Mouse (Mus musculus) embryonic facial prominence, embryonic 11.5 days (tissue): Measurements from ENCODE around the gene Fbxo36. TPM values are rescaled to one million over a fixed set of nuclear protein-coding genes. Genes with fewer than 3 reads are reported as not detected.

Experiments used
- ATAC-seq: fragments of 200-750 bp; cut with Nextera tagmentation; replicated peaks from 2 replicates; pipeline ENCODE4 v1.8.0; 2017; ENCODE audit warnings: low read depth; ENCODE audit not compliant: insufficient number of reproducible peaks, low FRiP score, low TSS enrichment
- DNase-seq: peaks from one replicate; pipeline ENCODE4 v3.0.0-alpha.2; 2015; ENCODE audit warnings: low spot score
- H3K27ac ChIP-seq: fragments of 300-500 bp; sonication (generic); replicated peaks from 2 replicates; pipeline ENCODE4 v1.5.1; 2014; ENCODE audit warnings: mild to moderate bottlenecking, low read depth, low read length, control low read depth
- H3K27me3 ChIP-seq: fragments of 300-500 bp; sonication (generic); 2 replicates; pipeline ENCODE4 v1.6.1; 2014; ENCODE audit warnings: mild to moderate bottlenecking, low read length, moderate library complexity, mixed read lengths; ENCODE audit not compliant: control insufficient read depth, insufficient read depth
- H3K36me3 ChIP-seq: fragments of 300-500 bp; sonication (generic); replicated peaks from 2 replicates; pipeline ENCODE4 v1.6.1; 2014; ENCODE audit warnings: low read depth, mild to moderate bottlenecking, low read length, moderate library complexity, mixed read lengths; ENCODE audit not compliant: control insufficient read depth, insufficient read depth
- H3K4me1 ChIP-seq: fragments of 300-500 bp; sonication (generic); 2 replicates; pipeline ENCODE4 v1.6.1; 2014; ENCODE audit warnings: low read length, mixed read lengths; ENCODE audit not compliant: control insufficient read depth, insufficient read depth
- H3K4me2 ChIP-seq: fragments of 300-500 bp; sonication (generic); 2 replicates; pipeline ENCODE4 v1.6.1; 2014; ENCODE audit warnings: low read depth, mild to moderate bottlenecking, control low read depth, low read length, moderate library complexity
- H3K4me3 ChIP-seq: fragments of 300-500 bp; sonication (generic); 2 replicates; pipeline ENCODE4 v1.5.1; 2014; ENCODE audit warnings: low read depth, low read length, control low read depth
- H3K9ac ChIP-seq: fragments of 300-500 bp; sonication (generic); replicated peaks from 2 replicates; pipeline ENCODE4 v1.6.1; 2014; ENCODE audit warnings: mild to moderate bottlenecking, control low read depth, low read length
- H3K9me3 ChIP-seq: fragments of 300-500 bp; sonication (generic); replicated peaks from 2 replicates; pipeline ENCODE4 v1.6.1; 2016; ENCODE audit warnings: mild to moderate bottlenecking, low read length, inconsistent platforms, mixed read lengths; ENCODE audit not compliant: control insufficient read depth
- WGBS: fragments of 180-500 bp; shearing (Covaris S2); extraction: QIAGEN DNeasy Blood & Tissue Kit; methylation state at CpG from one replicate; pipeline ENCODE4 v1.1.7; 2014; 5-methylcytosine and 5-hydroxymethylcytosine counted together
- polyA plus RNA-seq: library from polyadenylated mRNA; unstranded; fragments of >200 nt; fragmentation: Nextera tagmentation; extraction: Ambion mirVana; gene quantifications from 2 replicates; pipeline ENCODE4 v1.2.1, GENCODE M21; 2014

Gene Fbxo36
- polyA plus RNA-seq, 1 experiment from 2014 or later, result 9.9 TPM

GRCm38 (mm10) chr1:84942666-84943065 is 103.0 kb downstream of the Fbxo36 start:
- Histone ChIP-seq H3K4me3 (no peak overlapping the region), H3K4me1 (no peaks in the 10 kb centered on the region), H3K9ac (no peak overlapping the region), H3K9me3 (no peaks in the 10 kb centered on the region), H3K36me3 (no peaks in the 10 kb centered on the region), H3K4me2 (no peak overlapping the region), H3K27me3 (no peaks in the 10 kb centered on the region), H3K27ac (no peak overlapping the region)
- ATAC-seq, result no peak
- no peak for DNase-seq

GRCm38 (mm10) chr1:84943549-84943948 is 103.9 kb downstream of the Fbxo36 start:
- ATAC-seq (no peak), DNase-seq (no peak)
- no peaks in the 10 kb centered on the region for H3K9me3 ChIP-seq
- H3K4me3 ChIP-seq, result no peak overlapping the region
- H3K4me1 ChIP-seq, result no peaks in the 10 kb centered on the region
- H3K9ac ChIP-seq, result no peak overlapping the region
- H3K4me2 ChIP-seq, result no peak overlapping the region
- H3K27me3 ChIP-seq, result no peaks in the 10 kb centered on the region
- H3K27ac ChIP-seq, result no peak overlapping the region
- 94% methylated on average over 4 of the region's 4 CpGs for WGBS
- H3K36me3 ChIP-seq, result no peaks in the 10 kb centered on the region

- Histone ChIP-seq H3K4me2 (no peak overlapping the region), H3K27me3 (no peaks in the 10 kb centered on the region), H3K9ac (no peak overlapping the region), H3K27ac (no peak overlapping the region), H3K4me1 (no peaks in the 10 kb centered on the region), H3K36me3 (no peaks in the 10 kb centered on the region), H3K9me3 (no peaks in the 10 kb centered on the region), H3K4me3 (no peak overlapping the region)
- 77% methylated on average over 3 of the region's 3 CpGs for WGBS
- DNase-seq (no peak), ATAC-seq (no peak)
Observed at GRCm38 (mm10) chr1:84945950-84946349, 106.3 kb downstream of the Fbxo36 start.

GRCm38 (mm10) chr1:84947390-84947789 is 107.7 kb downstream of the Fbxo36 start:
- ATAC-seq (no peak), DNase-seq (no peak)
- Histone ChIP-seq H3K9ac (no peak overlapping the region), H3K27me3 (no peaks in the 10 kb centered on the region), H3K4me3 (no peak overlapping the region), H3K9me3 (no peaks in the 10 kb centered on the region), H3K4me2 (no peak overlapping the region), H3K36me3 (no peaks in the 10 kb centered on the region), H3K27ac (no peak overlapping the region), H3K4me1 (no peaks in the 10 kb centered on the region)
- WGBS, result 72% methylated on average over 2 of the region's 2 CpGs

Other genes starting within 250 kb of the Fbxo36 start
- 6.6 and 7.7 TPM in 2 replicates for gene Dner, start 143.6 kb upstream of the Fbxo36 start, polyA plus RNA-seq
- gene Trip12, start 675 bp downstream of the Fbxo36 start, polyA plus RNA-seq, result 71.9 and 82.7 TPM in 2 replicates
- gene Slc16a14, start 95.3 kb downstream of the Fbxo36 start, polyA plus RNA-seq, result 0.29 and 0.31 TPM in 2 replicates